Mouse (Mus musculus): Measurements from ENCODE around the gene Orc4. TPM values are rescaled to one million over a fixed set of nuclear protein-coding genes. Genes with fewer than 3 reads are reported as not detected.
A peak's percentile ranks its signal among the peaks of the same experiment; 100 is the strongest.
"Not testable (repeated sequence)": the region's sequence is repeated elsewhere in the genome, so short reads cannot be mapped to it uniquely, and the experiment has no call there.

Gene Orc4
- total and polyA plus RNA-seq, 2 experiments from 2014 or later = 42.9 to 75.0 TPM

- 82% methylated on average over 3 of the region's 3 CpGs for WGBS
- Histone ChIP-seq H3K4me1 (ENCODE audit: insufficient read depth, low read length) (no peaks in the 10 kb centered on the region), H3K9me3 (ENCODE audit: low read length) (no peaks in the 10 kb centered on the region), H3K36me3 (ENCODE audit: insufficient read depth, low read length) (peaks cover 11% of the 10 kb centered on the region), H3K27ac (ENCODE audit: low read depth, low read length) (no peak overlapping the region), H3K4me3 (ENCODE audit: low read depth, low read length) (no peak overlapping the region), H3K4me2 (ENCODE audit: low read depth, low read length, poor library complexity, severe bottlenecking) (no peak overlapping the region), H3K9ac (replicated peaks; ENCODE audit: low read length, poor library complexity, severe bottlenecking) (no peak overlapping the region), H3K27me3 (ENCODE audit: insufficient read depth, low read length) (no peaks in the 10 kb centered on the region)
- DNase-seq (ENCODE audit: low spot score) = no peak
- ATAC-seq (ENCODE audit: low FRiP score) = no peak
- TF ChIP-seq CTCF (IDR thresholded peaks at IDR 0.05) = no peak
These were observed 54.9 kb downstream of the Orc4 start for GRCm38 (mm10) chr2:48895186-48895585.

DNA sequence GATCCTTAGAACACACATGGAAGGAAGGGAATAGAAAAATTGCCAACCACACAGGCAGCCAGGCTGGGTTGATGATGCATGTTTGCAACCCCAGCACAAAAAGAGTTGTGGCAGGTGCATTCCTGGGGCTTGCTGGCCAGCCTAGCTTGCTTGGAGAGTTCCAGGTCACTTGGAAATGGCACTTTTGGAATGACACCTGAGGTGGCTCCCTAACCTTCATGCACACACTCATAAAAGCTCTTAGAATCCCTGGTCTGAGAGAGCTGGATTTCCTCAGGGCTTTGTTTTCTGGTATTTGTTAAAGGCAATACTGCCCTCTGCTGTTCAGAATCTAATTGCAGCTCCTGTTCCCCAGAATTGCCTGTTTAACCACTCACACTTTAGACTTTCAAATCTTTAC is 64.1 kb downstream of the Orc4 start:
- no peak overlapping the region for H3K4me2 ChIP-seq (ENCODE audit: low read depth, low read length, poor library complexity, severe bottlenecking)
- no peak overlapping the region for H3K4me3 ChIP-seq (ENCODE audit: low read depth, low read length)
- no peaks in the 10 kb centered on the region for H3K36me3 ChIP-seq (ENCODE audit: insufficient read depth, low read length)
- no peak for ATAC-seq (ENCODE audit: low FRiP score)
- H3K27me3 ChIP-seq (ENCODE audit: insufficient read depth, low read length) = no peaks in the 10 kb centered on the region
- TF ChIP-seq CTCF (IDR thresholded peaks at IDR 0.05) = peak; percentile 85
- no peak overlapping the region for H3K27ac ChIP-seq (ENCODE audit: low read depth, low read length)
- H3K9me3 ChIP-seq (ENCODE audit: low read length) = no peaks in the 10 kb centered on the region
- peak; percentile 91 for DNase-seq (ENCODE audit: low spot score)
- H3K4me1 ChIP-seq (ENCODE audit: insufficient read depth, low read length) = no peaks in the 10 kb centered on the region; the same call in 1 of the 2 replicates
- H3K9ac ChIP-seq (replicated peaks; ENCODE audit: low read length, poor library complexity, severe bottlenecking) = no peak overlapping the region

DNA sequence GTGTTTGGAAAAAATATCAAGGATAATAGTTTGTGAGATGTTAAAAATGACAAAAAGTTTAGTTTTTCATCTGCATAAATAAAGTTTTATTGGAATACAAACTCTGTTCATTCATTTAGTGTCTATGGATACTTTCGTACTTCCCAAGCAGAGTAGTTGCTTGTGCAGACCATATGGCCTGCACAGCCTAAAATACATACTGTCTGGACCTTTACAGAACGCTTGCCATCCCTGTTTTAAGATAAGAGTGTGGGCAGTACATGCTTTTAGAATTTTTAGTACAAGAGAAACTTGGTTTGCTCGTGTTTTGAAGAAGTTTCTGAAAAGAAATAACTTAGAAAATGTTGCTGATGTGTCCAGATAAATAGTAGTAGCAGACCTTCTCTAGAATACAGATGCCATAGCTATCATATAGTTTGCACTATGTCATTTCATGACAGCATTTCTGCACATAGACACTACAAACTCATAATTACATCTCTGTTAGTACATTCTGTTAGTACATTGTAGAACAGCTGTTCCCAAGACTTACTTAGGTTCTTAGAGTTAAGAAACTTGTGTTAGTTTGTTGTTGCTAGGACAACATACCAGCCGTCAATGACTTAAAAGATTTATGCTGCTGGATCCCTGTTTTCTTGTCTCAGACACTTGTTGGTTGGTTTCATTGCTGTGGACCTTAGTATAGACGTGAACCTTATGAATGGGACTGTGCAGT is 81.7 kb downstream of the Orc4 start:
- H3K4me1 ChIP-seq (ENCODE audit: insufficient read depth, low read length) = no peaks in the 10 kb centered on the region
- ATAC-seq (ENCODE audit: low FRiP score) (no peak), DNase-seq (ENCODE audit: low spot score) (no peak)

GRCm38 (mm10) chr2:48865596-48865995 is 84.5 kb downstream of the Orc4 start:
- 96% methylated on average over 6 of the region's 6 CpGs for WGBS
- not testable (repeated sequence) for ATAC-seq (ENCODE audit: low FRiP score); H3K9me3 ChIP-seq (ENCODE audit: low read length)

More for the DNA sequence above, 81.7 kb downstream of the Orc4 start:
- TF ChIP-seq CTCF (IDR thresholded peaks at IDR 0.05) = no peak
- Histone ChIP-seq H3K36me3 (ENCODE audit: insufficient read depth, low read length) (no peaks in the 10 kb centered on the region), H3K27me3 (ENCODE audit: insufficient read depth, low read length) (no peaks in the 10 kb centered on the region), H3K9me3 (ENCODE audit: low read length) (no peaks in the 10 kb centered on the region), H3K4me2 (ENCODE audit: low read depth, low read length, poor library complexity, severe bottlenecking) (no peak overlapping the region), H3K27ac (ENCODE audit: low read depth, low read length) (no peak overlapping the region), H3K9ac (replicated peaks; ENCODE audit: low read length, poor library complexity, severe bottlenecking) (no peak overlapping the region), H3K4me3 (ENCODE audit: low read depth, low read length) (no peak overlapping the region)
- WGBS = 90% methylated on average over 5 of the region's 5 CpGs

More at GRCm38 (mm10) chr2:48865596-48865995, 84.5 kb downstream of the Orc4 start:
- not testable (repeated sequence) for H3K27ac ChIP-seq (ENCODE audit: low read depth, low read length); H3K4me2 ChIP-seq (ENCODE audit: low read depth, low read length, poor library complexity, severe bottlenecking); H3K36me3 ChIP-seq (ENCODE audit: insufficient read depth, low read length); H3K27me3 ChIP-seq (ENCODE audit: insufficient read depth, low read length); DNase-seq (ENCODE audit: low spot score); H3K4me1 ChIP-seq (ENCODE audit: insufficient read depth, low read length); H3K4me3 ChIP-seq (ENCODE audit: low read depth, low read length); H3K9ac ChIP-seq (replicated peaks; ENCODE audit: low read length, poor library complexity, severe bottlenecking)

Other genes starting within 250 kb of the Orc4 start
- gene Acvr2a, start 136.2 kb downstream of the Orc4 start, total RNA-seq (2014; rRNA removed) = 69.8 and 92.2 TPM in 2 replicates
- gene Acvr2a, start 136.2 kb downstream of the Orc4 start, polyA plus RNA-seq (2015; fragmentation: Nextera tagmentation; extraction: Ambion mirVana) = 28.9 and 30.3 TPM in 2 replicates
- gene Mbd5, start 769 bp downstream of the Orc4 start, total RNA-seq (2014; rRNA removed) = 27.6 and 27.7 TPM in 2 replicates
- 22.7 and 25.1 TPM in 2 replicates for gene Mbd5, start 769 bp downstream of the Orc4 start, polyA plus RNA-seq (2015; fragmentation: Nextera tagmentation; extraction: Ambion mirVana)

All from midbrain, postnatal 0 days (tissue).